Mouse (Mus musculus): ENCODE measurements around the gene Mslnl. TPM values are rescaled to one million over a fixed set of nuclear protein-coding genes. Genes with fewer than 3 reads are reported as not detected.

The Mslnl gene
- polyA plus RNA-seq (2012; rRNA removed) (not detected in 2 replicates), polyA plus RNA-seq (2014; fragmentation: Nextera tagmentation; extraction: Ambion mirVana) (not detected in 2 replicates)

DNA sequence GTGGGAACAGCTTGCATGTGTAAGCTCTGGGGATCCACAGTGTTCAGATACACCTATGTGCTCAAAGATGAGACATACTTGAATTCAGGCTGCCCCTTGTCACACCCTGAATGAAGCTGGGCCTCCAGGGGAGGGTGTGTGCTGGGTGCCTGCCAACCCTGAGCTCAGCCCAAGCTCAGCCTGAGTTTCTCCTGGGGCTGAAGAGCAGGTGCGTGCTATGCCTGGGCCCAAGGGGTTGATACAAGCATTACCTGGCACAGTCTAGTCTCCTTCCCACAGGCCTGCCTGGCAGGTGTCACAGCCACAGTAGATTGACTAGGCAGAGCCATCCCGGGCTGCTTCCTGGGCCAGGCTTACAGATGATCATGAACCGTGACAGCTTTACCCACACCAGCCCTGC, at the start of gene Mslnl:
Gene Mslnl, plus strand, starts transcription at position 298 of the 400 bp plus-strand sequence.
- Histone ChIP-seq H3K4me3 (ENCODE audit: insufficient read depth in 1 of 2, low read depth in 2 of 2, low read length in 2 of 2) (no peak within 1 kb of the TSS), H3K27me3 (ENCODE audit: control insufficient read depth, insufficient read depth, low read length) (no peaks in the 10 kb centered on the region), H3K27ac (no peak within 1 kb of the TSS), H3K9me3 (ENCODE audit: control insufficient read depth, low read length) (no peaks in the 10 kb centered on the region), H3K36me3 (replicated peaks; ENCODE audit: control insufficient read depth, insufficient read depth, low read depth) (no peaks in the 10 kb centered on the region), H3K9ac (replicated peaks) (no peak within 1 kb of the TSS), H3K4me1 (replicated peaks; ENCODE audit: control insufficient read depth in 2 of 2, insufficient read depth in 2 of 2, low read length in 1 of 2) (no peaks in the 10 kb centered on the region), H3K4me2 (ENCODE audit: low read depth) (no peak within 1 kb of the TSS)
- DNase-seq (ENCODE audit: low read depth in 3 of 3, low spot score in 3 of 3), result no peak
- no peak for ATAC-seq (ENCODE audit: insufficient read depth)
- WGBS (ENCODE audit: insufficient replicate concordance), result 58% methylated on average over 3 of the region's 3 CpGs
- TF ChIP-seq CTCF (IDR thresholded peaks at IDR 0.05; ENCODE audit: low read depth) (no peak), EP300 (IDR thresholded peaks at IDR 0.05; ENCODE audit: low read depth) (no peak)

DNA sequence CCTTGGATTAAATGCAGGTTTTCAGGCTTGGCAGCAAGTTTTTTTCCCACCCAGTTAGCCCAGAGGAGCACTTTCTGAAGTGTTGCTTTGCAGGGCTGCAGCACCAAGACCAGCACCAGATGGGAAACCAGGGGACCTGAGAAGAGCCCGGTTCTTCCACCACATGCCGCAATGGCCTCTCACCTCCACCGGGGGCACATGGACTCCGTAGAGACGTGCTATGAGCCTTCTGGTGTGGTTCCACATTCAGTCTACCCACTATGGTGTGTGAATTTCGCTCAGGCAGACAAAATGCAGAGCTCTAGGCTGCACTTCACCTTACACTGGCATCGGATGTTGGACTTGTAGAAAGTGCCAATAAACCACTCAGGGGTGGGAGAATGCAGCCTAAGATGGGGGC, 49.5 kb upstream of the Mslnl start:
- ATAC-seq (ENCODE audit: insufficient read depth) (no peak), DNase-seq (ENCODE audit: low read depth in 3 of 3, low spot score in 3 of 3) (no peak)
- TF ChIP-seq EP300 (IDR thresholded peaks at IDR 0.05; ENCODE audit: low read depth), result no peak
- peak; percentile 49; the same call in 1 of the 2 replicates for TF ChIP-seq CTCF (IDR thresholded peaks at IDR 0.05; ENCODE audit: low read depth)
- Histone ChIP-seq H3K27me3 (ENCODE audit: control insufficient read depth, insufficient read depth, low read length) (no peaks in the 10 kb centered on the region), H3K27ac (no peak overlapping the region), H3K4me1 (replicated peaks; ENCODE audit: control insufficient read depth in 2 of 2, insufficient read depth in 2 of 2, low read length in 1 of 2) (no peaks in the 10 kb centered on the region), H3K9ac (replicated peaks) (no peak overlapping the region), H3K4me3 (ENCODE audit: insufficient read depth in 1 of 2, low read depth in 2 of 2, low read length in 2 of 2) (no peak overlapping the region), H3K4me2 (ENCODE audit: low read depth) (no peak overlapping the region), H3K36me3 (replicated peaks; ENCODE audit: control insufficient read depth, insufficient read depth, low read depth) (no peaks in the 10 kb centered on the region), H3K9me3 (ENCODE audit: control insufficient read depth, low read length) (no peaks in the 10 kb centered on the region)
- 28% methylated on average over 7 of the region's 7 CpGs for WGBS (ENCODE audit: insufficient replicate concordance)

- Histone ChIP-seq H3K9me3 (ENCODE audit: control insufficient read depth, low read length) (no peaks in the 10 kb centered on the region), H3K4me2 (ENCODE audit: low read depth) (no peak overlapping the region), H3K9ac (replicated peaks) (no peak overlapping the region), H3K4me3 (ENCODE audit: insufficient read depth in 1 of 2, low read depth in 2 of 2, low read length in 2 of 2) (no peak overlapping the region), H3K36me3 (replicated peaks; ENCODE audit: control insufficient read depth, insufficient read depth, low read depth) (no peaks in the 10 kb centered on the region), H3K27me3 (ENCODE audit: control insufficient read depth, insufficient read depth, low read length) (no peaks in the 10 kb centered on the region), H3K4me1 (replicated peaks; ENCODE audit: control insufficient read depth in 2 of 2, insufficient read depth in 2 of 2, low read length in 1 of 2) (no peaks in the 10 kb centered on the region), H3K27ac (no peak overlapping the region)
- DNase-seq (ENCODE audit: low read depth in 3 of 3, low spot score in 3 of 3) (no peak), ATAC-seq (ENCODE audit: insufficient read depth) (no peak)
- TF ChIP-seq CTCF (IDR thresholded peaks at IDR 0.05; ENCODE audit: low read depth) (no peak), EP300 (IDR thresholded peaks at IDR 0.05; ENCODE audit: low read depth) (no peak)
- 56% methylated on average over 4 of the region's 4 CpGs for WGBS (ENCODE audit: insufficient replicate concordance)
These were observed 46.9 kb upstream of the Mslnl start for GRCm38 (mm10) chr17:25688922-25689321.

- no peak for ATAC-seq (ENCODE audit: insufficient read depth)
These were observed 39.6 kb upstream of the Mslnl start for GRCm38 (mm10) chr17:25696263-25696662.

GRCm38 (mm10) chr17:25698446-25698845, 37.4 kb upstream of the Mslnl start:
- H3K9me3 ChIP-seq (ENCODE audit: control insufficient read depth, low read length), result no peaks in the 10 kb centered on the region
- ATAC-seq (ENCODE audit: insufficient read depth) (no peak), DNase-seq (ENCODE audit: low read depth in 3 of 3, low spot score in 3 of 3) (peak; percentile 44 to 55 (median 45))
- WGBS (ENCODE audit: insufficient replicate concordance), result 13% methylated on average over 7 of the region's 7 CpGs
- H3K27me3 ChIP-seq (ENCODE audit: control insufficient read depth, insufficient read depth, low read length), result no peaks in the 10 kb centered on the region
- H3K27ac ChIP-seq, result no peak overlapping the region
- H3K9ac ChIP-seq (replicated peaks), result no peak overlapping the region
- H3K4me1 ChIP-seq (replicated peaks; ENCODE audit: control insufficient read depth in 2 of 2, insufficient read depth in 2 of 2, low read length in 1 of 2), result no peaks in the 10 kb centered on the region
- no peak overlapping the region for H3K4me2 ChIP-seq (ENCODE audit: low read depth)
- peak; percentile 89 for TF ChIP-seq CTCF (IDR thresholded peaks at IDR 0.05; ENCODE audit: low read depth)
- no peak for TF ChIP-seq EP300 (IDR thresholded peaks at IDR 0.05; ENCODE audit: low read depth)
- no peak overlapping the region for H3K4me3 ChIP-seq (ENCODE audit: insufficient read depth in 1 of 2, low read depth in 2 of 2, low read length in 2 of 2)
- no peaks in the 10 kb centered on the region for H3K36me3 ChIP-seq (replicated peaks; ENCODE audit: control insufficient read depth, insufficient read depth, low read depth)

More at GRCm38 (mm10) chr17:25696263-25696662, 39.6 kb upstream of the Mslnl start:
- Histone ChIP-seq H3K4me3 (ENCODE audit: insufficient read depth in 1 of 2, low read depth in 2 of 2, low read length in 2 of 2) (no peak overlapping the region), H3K27me3 (ENCODE audit: control insufficient read depth, insufficient read depth, low read length) (no peaks in the 10 kb centered on the region), H3K36me3 (replicated peaks; ENCODE audit: control insufficient read depth, insufficient read depth, low read depth) (no peaks in the 10 kb centered on the region), H3K27ac (no peak overlapping the region), H3K4me1 (replicated peaks; ENCODE audit: control insufficient read depth in 2 of 2, insufficient read depth in 2 of 2, low read length in 1 of 2) (no peaks in the 10 kb centered on the region), H3K9me3 (ENCODE audit: control insufficient read depth, low read length) (no peaks in the 10 kb centered on the region), H3K9ac (replicated peaks) (no peak overlapping the region), H3K4me2 (ENCODE audit: low read depth) (no peak overlapping the region)
- 39% methylated on average over 1 of the region's 1 CpGs for WGBS (ENCODE audit: insufficient replicate concordance)
- TF ChIP-seq CTCF (IDR thresholded peaks at IDR 0.05; ENCODE audit: low read depth) (no peak), EP300 (IDR thresholded peaks at IDR 0.05; ENCODE audit: low read depth) (no peak)
- no peak for DNase-seq (ENCODE audit: low read depth in 3 of 3, low spot score in 3 of 3)

Data from liver, embryonic 14.5 days (tissue).